19 mouse cellular contexts compared by ENCODE assay signal in the genomic region with DNA sequence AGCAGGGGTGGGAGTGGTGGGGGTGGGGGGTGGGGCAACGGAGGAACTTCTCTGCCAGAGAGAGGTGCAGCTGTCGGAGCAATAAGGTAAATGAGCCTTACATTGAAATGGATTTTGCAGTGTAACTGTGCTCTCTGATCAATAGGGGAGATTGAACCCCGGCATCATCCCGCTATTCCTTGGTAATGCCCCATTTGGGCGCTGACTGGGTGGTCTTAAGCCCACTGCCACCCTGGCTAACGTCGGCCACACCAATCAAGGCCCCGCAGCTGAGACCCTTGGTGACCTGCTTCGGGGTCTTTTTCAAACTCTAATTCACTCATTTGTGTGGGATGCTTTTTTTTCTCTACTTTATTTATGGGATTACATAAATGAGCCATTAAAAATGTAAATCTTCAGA.
"Had no signal": no experiment of that assay in that cellular context is flagged by ENCODE, and none has a peak within 500 bp of the region (broad histone marks: within the 10 kb centered on the region; RNA-seq: fewer than 3 reads in every experiment).

No protein-coding gene starts in this region.

- H3K4me3 ChIP-seq: limb, embryonic 12.5 days; limb, embryonic 15.5 days; stomach, embryonic 15.5 days had no signal

- H3K36me3 ChIP-seq: limb, embryonic 12.5 days; limb, embryonic 15.5 days; stomach, embryonic 15.5 days had no signal

- H3K4me2 ChIP-seq: limb, embryonic 12.5 days; limb, embryonic 15.5 days; liver, embryonic 11.5 days; lung, embryonic 14.5 days; stomach, embryonic 15.5 days had no signal

- H3K27me3 ChIP-seq: limb, embryonic 15.5 days; stomach, embryonic 15.5 days had no signal

- H3K27ac ChIP-seq: limb, embryonic 12.5 days; limb, embryonic 15.5 days; liver, embryonic 14.5 days; macrophage; stomach, embryonic 15.5 days had no signal

- H3K9me3 ChIP-seq: limb, embryonic 15.5 days; stomach, embryonic 15.5 days had no signal

- DNase-seq: kidney, adult 18-20 months; kidney, adult 9 months; kidney, postnatal 14 days; kidney, postnatal 4 days; left cerebral cortex, postnatal 4 days; liver, postnatal 0 days; lung, embryonic 14.5 days; retina, postnatal 1 day; right cerebral cortex, postnatal 25 days; spleen, adult 18-20 months; thymus, postnatal 25 days had no signal

- ATAC-seq: intestine, embryonic 16.5 days; liver, postnatal 0 days; lung, postnatal 0 days had no signal

- H3K9ac ChIP-seq: limb, embryonic 12.5 days; limb, embryonic 15.5 days; liver, embryonic 14.5 days; liver, postnatal 0 days; lung, embryonic 14.5 days; stomach, embryonic 15.5 days had no signal

- H3K4me1 ChIP-seq: limb, embryonic 12.5 days; stomach, embryonic 15.5 days had no signal
